Mouse (Mus musculus): ENCODE data around the gene Tspan3.

GRCm38 (mm10) chr9:56207516-56207915 is 42.2 kb upstream of the Tspan3 start:
- TF ChIP-seq CTCF (IDR thresholded peaks at IDR 0.05; ENCODE audit: low read depth) = no peak
- no peak for TF ChIP-seq EP300 (optimal IDR thresholded peaks at IDR 0.05)
